Mouse (Mus musculus) adrenal gland, adult (tissue): Measurements from ENCODE around the gene Ephb1.

Experiments used
- DNase-seq, 2 experiments: peaks; one replicate each; pipeline ENCODE4 v3.0.0; 2022 to 2023; ENCODE audit warnings: low spot score in 1 of 2; ENCODE audit not compliant: inconsistent age in 2 of 2

The Ephb1 gene

GRCm38 (mm10) chr9:102180486-102180885 is 174.0 kb downstream of the Ephb1 start:
- DNase-seq, result no peak

GRCm38 (mm10) chr9:102180070-102180469 is 174.4 kb downstream of the Ephb1 start:
- DNase-seq, result no peak

- no peak for DNase-seq
Measured at GRCm38 (mm10) chr9:102169706-102170105, 184.8 kb downstream of the Ephb1 start.

- DNase-seq, result no peak
Measured at GRCm38 (mm10) chr9:102155876-102156275, 198.6 kb downstream of the Ephb1 start.

- no peak for DNase-seq
Measured at GRCm38 (mm10) chr9:102139181-102139580, 215.3 kb downstream of the Ephb1 start.

- DNase-seq, result no peak
Measured at GRCm38 (mm10) chr9:102138671-102139070, 215.8 kb downstream of the Ephb1 start.

GRCm38 (mm10) chr9:102138187-102138586 is 216.3 kb downstream of the Ephb1 start:
- DNase-seq, result no peak

- no peak for DNase-seq
Measured at GRCm38 (mm10) chr9:102130506-102130905, 224.0 kb downstream of the Ephb1 start.

GRCm38 (mm10) chr9:102126510-102126909 is 228.0 kb downstream of the Ephb1 start:
- no peak for DNase-seq

- no peak for DNase-seq
Measured at GRCm38 (mm10) chr9:102122880-102123453, 231.5 kb downstream of the Ephb1 start.

GRCm38 (mm10) chr9:102119422-102119821 is 235.1 kb downstream of the Ephb1 start:
- peak in 1 of 2 experiments; percentile 32 for DNase-seq

GRCm38 (mm10) chr9:102115326-102115725 is 239.2 kb downstream of the Ephb1 start:
- DNase-seq, result no peak

- peak in 1 of 2 experiments; percentile 11 for DNase-seq
Measured at GRCm38 (mm10) chr9:102111471-102111870, 243.0 kb downstream of the Ephb1 start.

GRCm38 (mm10) chr9:102107978-102108377 is 246.5 kb downstream of the Ephb1 start:
- no peak for DNase-seq

GRCm38 (mm10) chr9:102107213-102107612 is 247.3 kb downstream of the Ephb1 start:
- DNase-seq, result no peak

- DNase-seq, result no peak
Measured at GRCm38 (mm10) chr9:102096825-102097224, 257.7 kb downstream of the Ephb1 start.

- DNase-seq, result no peak
Measured at GRCm38 (mm10) chr9:102088598-102088997, 265.9 kb downstream of the Ephb1 start.

GRCm38 (mm10) chr9:102086053-102086706 is 268.3 kb downstream of the Ephb1 start:
- DNase-seq, result no peak

GRCm38 (mm10) chr9:102085477-102085876 is 269.0 kb downstream of the Ephb1 start:
- no peak for DNase-seq

- no peak for DNase-seq
Measured at GRCm38 (mm10) chr9:102080934-102081333, 273.6 kb downstream of the Ephb1 start.

GRCm38 (mm10) chr9:102079151-102079550 is 275.3 kb downstream of the Ephb1 start:
- DNase-seq, result no peak

- DNase-seq, result no peak
Measured at GRCm38 (mm10) chr9:102078238-102078637, 276.3 kb downstream of the Ephb1 start.

GRCm38 (mm10) chr9:102075539-102075938 is 279.0 kb downstream of the Ephb1 start:
- no peak for DNase-seq
